Comparison of ENCODE assay signal across 18 mouse cellular contexts in the genomic region with DNA sequence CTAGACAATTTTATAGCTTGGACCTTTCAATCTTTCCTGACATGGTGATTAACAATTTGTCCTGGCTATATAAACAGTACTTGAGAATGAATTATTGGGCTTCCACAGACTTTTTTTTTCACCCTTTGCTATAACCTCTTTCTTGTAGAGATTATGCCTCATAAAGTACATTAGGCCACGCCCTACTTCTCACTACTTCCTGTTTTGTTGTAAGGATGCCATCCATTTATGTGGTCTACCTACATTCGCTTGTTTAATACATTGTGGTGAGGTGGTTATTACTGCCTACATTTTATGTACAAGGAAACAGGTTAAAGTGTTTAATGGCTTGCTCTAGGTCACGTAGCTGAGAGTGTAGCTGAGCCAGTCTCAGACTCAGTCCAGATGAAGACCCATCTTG. TPM values are rescaled to one million over a fixed set of nuclear protein-coding genes. Genes with fewer than 3 reads are reported as not detected.
A peak's percentile ranks its signal among the peaks of the same experiment; 100 is the strongest.
DNase-seq lines count a peak whose midpoint lies in the region; ATAC-seq and TF ChIP-seq lines count a peak whose summit lies in the region.
"Had no signal": no experiment of that assay in that cellular context is flagged by ENCODE, and none has a peak within 500 bp of the region (broad histone marks: within the 10 kb centered on the region; RNA-seq: fewer than 3 reads in every experiment).

No protein-coding gene starts in this region.

- DNase-seq in kidney, postnatal 0 days (ENCODE audit: low spot score) = peak; percentile 52
- DNase-seq in kidney, postnatal 25 days = no peak
- no peak for DNase-seq in forebrain, postnatal 0 days
- no peak for DNase-seq in yolk sac, embryonic 10.5 days (ENCODE audit: low spot score)
- DNase-seq in natural killer cell, adult 2 months (ENCODE audit: low spot score in 2 of 2) = no peak
- DNase-seq: cerebellum, postnatal 10 days; kidney, adult 11 months; lung, postnatal 14 days; retina, postnatal 1 day had no signal

- H3K9ac ChIP-seq in kidney, postnatal 0 days (ENCODE audit: low read depth, low read length) = no peak overlapping the region
- no peak overlapping the region for H3K9ac ChIP-seq in embryonic facial prominence, embryonic 15.5 days
- no peak overlapping the region for H3K9ac ChIP-seq in stomach, embryonic 15.5 days
- H3K9ac ChIP-seq in forebrain, postnatal 0 days = no peak overlapping the region
- H3K9ac ChIP-seq: heart, embryonic 13.5 days; limb, embryonic 13.5 days; neural tube, embryonic 15.5 days had no signal

- H3K9me3 ChIP-seq in kidney, postnatal 0 days (replicated peaks; ENCODE audit: low read length) = no peaks in the 10 kb centered on the region
- no peaks in the 10 kb centered on the region for H3K9me3 ChIP-seq in E14TG2a.4 (ENCODE audit: low read length)
- H3K9me3 ChIP-seq in embryonic facial prominence, embryonic 15.5 days (replicated peaks) = no peaks in the 10 kb centered on the region
- no peaks in the 10 kb centered on the region for H3K9me3 ChIP-seq in stomach, embryonic 15.5 days
- no peaks in the 10 kb centered on the region for H3K9me3 ChIP-seq in forebrain, postnatal 0 days (ENCODE audit: low read length)
- H3K9me3 ChIP-seq: heart, embryonic 13.5 days; limb, embryonic 13.5 days; midbrain, embryonic 10.5 days; neural tube, embryonic 15.5 days had no signal

- no peak overlapping the region for H3K27ac ChIP-seq in kidney, postnatal 0 days
- peak overlapping the region; percentile 78; the same call in 1 of the 2 replicates for H3K27ac ChIP-seq in embryonic facial prominence, embryonic 15.5 days (replicated peaks)
- peak overlapping the region; percentile 65 for H3K27ac ChIP-seq in stomach, embryonic 15.5 days
- H3K27ac ChIP-seq in forebrain, postnatal 0 days (ENCODE audit: low read depth, low read length) = no peak overlapping the region
- H3K27ac ChIP-seq: heart, embryonic 13.5 days; midbrain, embryonic 10.5 days; neural tube, embryonic 15.5 days had no signal

- no peak for TF ChIP-seq CTCF in kidney, postnatal 0 days (IDR thresholded peaks at IDR 0.05; ENCODE audit: low read depth)
- no peak for TF ChIP-seq CTCF in E14TG2a.4 (conservative IDR thresholded peaks at IDR 0.05; ENCODE audit: low read length)
- no peak for TF ChIP-seq CTCF in forebrain, postnatal 0 days (IDR thresholded peaks at IDR 0.05; ENCODE audit: low read depth)

- no peaks in the 10 kb centered on the region for H3K36me3 ChIP-seq in kidney, postnatal 0 days (ENCODE audit: insufficient read depth, low read length)
- no peaks in the 10 kb centered on the region for H3K36me3 ChIP-seq in E14TG2a.4 (ENCODE audit: insufficient read depth, low read length)
- no peaks in the 10 kb centered on the region for H3K36me3 ChIP-seq in embryonic facial prominence, embryonic 15.5 days
- H3K36me3 ChIP-seq in stomach, embryonic 15.5 days = no peaks in the 10 kb centered on the region
- no peaks in the 10 kb centered on the region for H3K36me3 ChIP-seq in forebrain, postnatal 0 days (ENCODE audit: insufficient read depth)
- H3K36me3 ChIP-seq: heart, embryonic 13.5 days; limb, embryonic 13.5 days; midbrain, embryonic 10.5 days; neural tube, embryonic 15.5 days had no signal

- 59% methylated on average over 3 of the region's 3 CpGs for WGBS in kidney, postnatal 0 days
- WGBS in embryonic facial prominence, embryonic 15.5 days = 76% methylated on average over 3 of the region's 3 CpGs
- 74% methylated on average over 3 of the region's 3 CpGs for WGBS in stomach, embryonic 15.5 days
- 80% methylated on average over 3 of the region's 3 CpGs for WGBS in forebrain, postnatal 0 days

- no peaks in the 10 kb centered on the region for H3K27me3 ChIP-seq in kidney, postnatal 0 days (ENCODE audit: insufficient read depth, low read length)
- peaks cover 9% of the 10 kb centered on the region; the same call in 1 of the 2 replicates for H3K27me3 ChIP-seq in E14TG2a.4 (ENCODE audit: insufficient read depth, low read length)
- H3K27me3 ChIP-seq in embryonic facial prominence, embryonic 15.5 days = peaks cover 3% of the 10 kb centered on the region; the same call in 1 of the 2 replicates
- H3K27me3 ChIP-seq in stomach, embryonic 15.5 days (replicated peaks) = no peaks in the 10 kb centered on the region
- H3K27me3 ChIP-seq in forebrain, postnatal 0 days (ENCODE audit: insufficient read depth, low read length) = no peaks in the 10 kb centered on the region

- no peak overlapping the region for H3K4me2 ChIP-seq in kidney, postnatal 0 days (ENCODE audit: low read length)
- no peak overlapping the region for H3K4me2 ChIP-seq in embryonic facial prominence, embryonic 15.5 days (replicated peaks)
- no peak overlapping the region for H3K4me2 ChIP-seq in stomach, embryonic 15.5 days
- no peak overlapping the region for H3K4me2 ChIP-seq in forebrain, postnatal 0 days (ENCODE audit: low read depth)
- H3K4me2 ChIP-seq: heart, embryonic 13.5 days; neural tube, embryonic 15.5 days had no signal

- no peak overlapping the region for H3K4me3 ChIP-seq in kidney, postnatal 0 days (replicated peaks; ENCODE audit: low read depth, low read length)
- peak overlapping the region; percentile 8; the same call in 1 of the 2 replicates for H3K4me3 ChIP-seq in E14TG2a.4 (replicated peaks; ENCODE audit: low read length)
- H3K4me3 ChIP-seq in embryonic facial prominence, embryonic 15.5 days (replicated peaks) = no peak overlapping the region
- no peak overlapping the region for H3K4me3 ChIP-seq in stomach, embryonic 15.5 days (replicated peaks)
- no peak overlapping the region for H3K4me3 ChIP-seq in forebrain, postnatal 0 days (ENCODE audit: low read depth, low read length)
- H3K4me3 ChIP-seq: heart, embryonic 13.5 days; limb, embryonic 13.5 days; midbrain, embryonic 10.5 days; neural tube, embryonic 15.5 days had no signal

- no peak for ATAC-seq in kidney, postnatal 0 days (replicated peaks; ENCODE audit: low FRiP score, low read depth)
- ATAC-seq in embryonic facial prominence, embryonic 15.5 days (ENCODE audit: insufficient number of reproducible peaks, low FRiP score, low TSS enrichment, low read depth) = no peak
- ATAC-seq in stomach, embryonic 15.5 days (ENCODE audit: insufficient read depth, low FRiP score, low read depth) = no peak
- no peak for ATAC-seq in forebrain, postnatal 0 days

- no peaks in the 10 kb centered on the region for H3K4me1 ChIP-seq in kidney, postnatal 0 days (replicated peaks; ENCODE audit: insufficient read depth, low read length)
- peaks cover 95% of the 10 kb centered on the region for H3K4me1 ChIP-seq in E14TG2a.4 (replicated peaks; ENCODE audit: low read depth, low read length)
- H3K4me1 ChIP-seq in embryonic facial prominence, embryonic 15.5 days = peaks cover 19% of the 10 kb centered on the region
- peaks cover 3% of the 10 kb centered on the region; the same call in 1 of the 2 replicates for H3K4me1 ChIP-seq in stomach, embryonic 15.5 days
- H3K4me1 ChIP-seq in forebrain, postnatal 0 days (ENCODE audit: insufficient read depth) = peaks cover 3% of the 10 kb centered on the region; the same call in 1 of the 2 replicates

RNA-seq across cellular contexts. Expression of a gene that starts 5.2 kb away (rescaled TPM):
- polyA plus RNA-seq in kidney, postnatal 0 days (2015; fragmentation: Nextera tagmentation; extraction: Ambion mirVana) = 1.0 and 1.3 TPM in 2 replicates
- polyA plus RNA-seq in embryonic facial prominence, embryonic 15.5 days (2015; fragmentation: Nextera tagmentation; extraction: Ambion mirVana) = 10.2 TPM in 2 replicates
- 2.8 and 3.8 TPM in 2 replicates for polyA plus RNA-seq in stomach, embryonic 15.5 days (2015; fragmentation: Nextera tagmentation; extraction: Ambion mirVana)
- 4.6 and 7.1 TPM in 2 replicates for total RNA-seq in forebrain, postnatal 0 days (2014; rRNA removed)
- 2.9 and 4.7 TPM in 2 replicates for polyA plus RNA-seq in forebrain, postnatal 0 days (2015; fragmentation: Nextera tagmentation; extraction: Ambion mirVana)
- total RNA-seq: hematopoietic stem cell, adult 5-6 weeks had no signal

RNA-seq across cellular contexts. Expression of a gene that starts 21.0 kb away (rescaled TPM):
- 38.7 and 39.1 TPM in 2 replicates for polyA plus RNA-seq in kidney, postnatal 0 days (2015; fragmentation: Nextera tagmentation; extraction: Ambion mirVana)
- polyA plus RNA-seq in embryonic facial prominence, embryonic 15.5 days (2015; fragmentation: Nextera tagmentation; extraction: Ambion mirVana) = 65.4 and 74.1 TPM in 2 replicates
- 49.3 and 51.9 TPM in 2 replicates for polyA plus RNA-seq in stomach, embryonic 15.5 days (2015; fragmentation: Nextera tagmentation; extraction: Ambion mirVana)
- 25.0 and 29.8 TPM in 2 replicates for total RNA-seq in forebrain, postnatal 0 days (2014; rRNA removed)
- 26.4 and 32.9 TPM in 2 replicates for polyA plus RNA-seq in forebrain, postnatal 0 days (2015; fragmentation: Nextera tagmentation; extraction: Ambion mirVana)

RNA-seq across cellular contexts. Expression of a gene that starts 29.8 kb away (rescaled TPM):
- polyA plus RNA-seq in kidney, postnatal 0 days (2015; fragmentation: Nextera tagmentation; extraction: Ambion mirVana) = 0.42 and 0.59 TPM in 2 replicates
- polyA plus RNA-seq in embryonic facial prominence, embryonic 15.5 days (2015; fragmentation: Nextera tagmentation; extraction: Ambion mirVana) = 6.3 and 6.9 TPM in 2 replicates
- 0.80 and 0.83 TPM in 2 replicates for polyA plus RNA-seq in stomach, embryonic 15.5 days (2015; fragmentation: Nextera tagmentation; extraction: Ambion mirVana)
- total RNA-seq in forebrain, postnatal 0 days (2014; rRNA removed) = 2.2 and 2.8 TPM in 2 replicates
- 0.25 and 0.57 TPM in 2 replicates for polyA plus RNA-seq in forebrain, postnatal 0 days (2015; fragmentation: Nextera tagmentation; extraction: Ambion mirVana)
- total RNA-seq: hematopoietic stem cell, adult 5-6 weeks had no signal

RNA-seq across cellular contexts. Expression of a gene that starts 33.2 kb away (rescaled TPM):
- polyA plus RNA-seq in kidney, postnatal 0 days (2015; fragmentation: Nextera tagmentation; extraction: Ambion mirVana) = 8.2 and 9.5 TPM in 2 replicates
- polyA plus RNA-seq in embryonic facial prominence, embryonic 15.5 days (2015; fragmentation: Nextera tagmentation; extraction: Ambion mirVana) = 15.3 and 16.3 TPM in 2 replicates
- 6.2 and 7.3 TPM in 2 replicates for polyA plus RNA-seq in stomach, embryonic 15.5 days (2015; fragmentation: Nextera tagmentation; extraction: Ambion mirVana)
- total RNA-seq in forebrain, postnatal 0 days (2014; rRNA removed) = 5.6 and 8.4 TPM in 2 replicates
- 11.0 and 11.7 TPM in 2 replicates for polyA plus RNA-seq in forebrain, postnatal 0 days (2015; fragmentation: Nextera tagmentation; extraction: Ambion mirVana)
- total RNA-seq: hematopoietic stem cell, adult 5-6 weeks had no signal

RNA-seq across cellular contexts. Expression of a gene that starts 39.9 kb away (rescaled TPM):
- 0.06 TPM in 1 of 2 replicates, not detected in the other for polyA plus RNA-seq in kidney, postnatal 0 days (2015; fragmentation: Nextera tagmentation; extraction: Ambion mirVana)
- 0.43 and 0.45 TPM in 2 replicates for polyA plus RNA-seq in embryonic facial prominence, embryonic 15.5 days (2015; fragmentation: Nextera tagmentation; extraction: Ambion mirVana)
- 0.06 TPM in 1 of 2 replicates, not detected in the other for polyA plus RNA-seq in stomach, embryonic 15.5 days (2015; fragmentation: Nextera tagmentation; extraction: Ambion mirVana)
- total RNA-seq in forebrain, postnatal 0 days (2014; rRNA removed) = 0.31 and 0.38 TPM in 2 replicates
- 0.07 TPM in 1 of 2 replicates, not detected in the other for polyA plus RNA-seq in forebrain, postnatal 0 days (2015; fragmentation: Nextera tagmentation; extraction: Ambion mirVana)
- total RNA-seq: hematopoietic stem cell, adult 5-6 weeks; monocyte, adult 5-6 weeks had no signal

Comparison
In these comparisons a context has a peak if more than half of its experiments do, and no peak if none do; other contexts are left out.
1. H3K27ac ChIP-seq: peak in embryonic facial prominence, embryonic 15.5 days (single experiment) and stomach, embryonic 15.5 days (single experiment); none in kidney, postnatal 0 days (single experiment) and forebrain, postnatal 0 days (single experiment).